Mouse (Mus musculus) limb, embryonic 11.5 days (tissue): ENCODE measurements around the gene Gimap5. TPM values are rescaled to one million over a fixed set of nuclear protein-coding genes. Genes with fewer than 3 reads are reported as not detected.

ENCODE experiments used
- ATAC-seq: fragments of 200-750 bp; cut with Nextera tagmentation; 2 replicates; pipeline ENCODE4 v1.8.0; 2017; ENCODE audit warnings: low read depth; ENCODE audit not compliant: insufficient number of reproducible peaks, low FRiP score, low TSS enrichment
- DNase-seq: peaks from one replicate; pipeline ENCODE4 v3.0.0-alpha.2; 2015; ENCODE audit warnings: low spot score
- H3K27ac ChIP-seq: fragments of 300-500 bp; sonication (generic); replicated peaks from 2 replicates; pipeline ENCODE4 v1.5.1; 2014; ENCODE audit warnings: low read depth, mild to moderate bottlenecking, low read length
- H3K27me3 ChIP-seq: fragments of 300-500 bp; sonication (generic); 2 replicates; pipeline ENCODE4 v1.6.1; 2014; ENCODE audit warnings: mild to moderate bottlenecking, low read length, mixed read lengths; ENCODE audit not compliant: control insufficient read depth, insufficient read depth
- H3K36me3 ChIP-seq: fragments of 300-500 bp; sonication (generic); 2 replicates; pipeline ENCODE4 v1.6.1; 2014; ENCODE audit warnings: mild to moderate bottlenecking, low read length, moderate library complexity, mixed read lengths; ENCODE audit not compliant: control insufficient read depth, insufficient read depth
- H3K4me1 ChIP-seq: fragments of 300-500 bp; sonication (generic); 2 replicates; pipeline ENCODE4 v1.6.1; 2014; ENCODE audit warnings: low read length, mixed read lengths; ENCODE audit not compliant: control insufficient read depth, insufficient read depth
- H3K4me2 ChIP-seq: fragments of 300-500 bp; sonication (generic); 2 replicates; pipeline ENCODE4 v1.6.1; 2014; ENCODE audit warnings: low read depth, mild to moderate bottlenecking, moderate library complexity; ENCODE audit not compliant: severe bottlenecking
- H3K4me3 ChIP-seq: fragments of 300-500 bp; sonication (generic); 2 replicates; pipeline ENCODE4 v1.5.1; 2014; ENCODE audit warnings: low read depth, low read length
- H3K9ac ChIP-seq: fragments of 300-500 bp; sonication (generic); 2 replicates; pipeline ENCODE4 v1.6.1; 2014; ENCODE audit warnings: mild to moderate bottlenecking, low read length
- H3K9me3 ChIP-seq: fragments of 300-500 bp; sonication (generic); 2 replicates; pipeline ENCODE4 v1.6.1; 2016; ENCODE audit warnings: low read length; ENCODE audit not compliant: control insufficient read depth
- WGBS: fragments of 180-500 bp; shearing (Covaris S2); extraction: QIAGEN DNeasy Blood & Tissue Kit; methylation state at CpG from one replicate; pipeline ENCODE4 v1.1.7; 2014; 5-methylcytosine and 5-hydroxymethylcytosine counted together
- polyA plus RNA-seq: library from polyadenylated mRNA; unstranded; fragments of >200 nt; fragmentation: Nextera tagmentation; extraction: Ambion mirVana; gene quantifications from 2 replicates; pipeline ENCODE4 v1.2.1, GENCODE M21; 2014

Gimap5 gene
- polyA plus RNA-seq, 1 experiment from 2014 or later, result 1.4 TPM

GRCm38 (mm10) chr6:48770696-48771095, 24.7 kb downstream of the Gimap5 start, which contains the start of gene Gimap3:
TSS of gene Gimap3 (minus strand) at chr6:48770851.
- ATAC-seq, result no peak
- Histone ChIP-seq H3K4me2 (no peak within 1 kb of the TSS), H3K4me1 (no peaks in the 10 kb centered on the region), H3K9me3 (no peaks in the 10 kb centered on the region), H3K36me3 (no peaks in the 10 kb centered on the region), H3K4me3 (no peak within 1 kb of the TSS), H3K9ac (no peak within 1 kb of the TSS), H3K27ac (no peak within 1 kb of the TSS), H3K27me3 (no peaks in the 10 kb centered on the region)
- DNase-seq, result no peak
- 85% methylated on average over 3 of the region's 3 CpGs for WGBS

- no peak overlapping the region for H3K27ac ChIP-seq
- 12% methylated on average over 8 of the region's 8 CpGs for WGBS
- no peak for ATAC-seq
These were observed 26.0 kb downstream of the Gimap5 start for GRCm38 (mm10) chr6:48772030-48772429.

GRCm38 (mm10) chr6:48784406-48784805, 38.4 kb downstream of the Gimap5 start:
- no peak overlapping the region for H3K4me3 ChIP-seq
- DNase-seq (no peak), ATAC-seq (no peak)
- no peak overlapping the region for H3K4me2 ChIP-seq
- H3K27me3 ChIP-seq, result no peaks in the 10 kb centered on the region
- H3K9me3 ChIP-seq, result no peaks in the 10 kb centered on the region
- no peak overlapping the region for H3K27ac ChIP-seq
- no peaks in the 10 kb centered on the region for H3K4me1 ChIP-seq
- H3K9ac ChIP-seq, result no peak overlapping the region
- WGBS, result 100% methylated on average over 1 of the region's 1 CpGs
- no peaks in the 10 kb centered on the region for H3K36me3 ChIP-seq

More at GRCm38 (mm10) chr6:48772030-48772429, 26.0 kb downstream of the Gimap5 start:
- peak; percentile 89 for DNase-seq
- no peak overlapping the region for H3K4me3 ChIP-seq
- no peak overlapping the region for H3K9ac ChIP-seq
- no peaks in the 10 kb centered on the region for H3K9me3 ChIP-seq
- no peaks in the 10 kb centered on the region for H3K27me3 ChIP-seq
- H3K36me3 ChIP-seq, result no peaks in the 10 kb centered on the region
- H3K4me1 ChIP-seq, result no peaks in the 10 kb centered on the region
- no peak overlapping the region for H3K4me2 ChIP-seq

- H3K4me2 ChIP-seq, result no peak overlapping the region
These were observed 39.2 kb downstream of the Gimap5 start for GRCm38 (mm10) chr6:48785189-48785588.

GRCm38 (mm10) chr6:48785601-48786000, 39.6 kb downstream of the Gimap5 start:
- Histone ChIP-seq H3K9ac (no peak overlapping the region), H3K4me2 (no peak overlapping the region), H3K4me1 (no peaks in the 10 kb centered on the region), H3K4me3 (no peak overlapping the region), H3K27me3 (no peaks in the 10 kb centered on the region), H3K27ac (no peak overlapping the region), H3K9me3 (no peaks in the 10 kb centered on the region), H3K36me3 (no peaks in the 10 kb centered on the region)
- DNase-seq (no peak), ATAC-seq (no peak)
- WGBS, result 75% methylated on average over 2 of the region's 2 CpGs

More at GRCm38 (mm10) chr6:48785189-48785588, 39.2 kb downstream of the Gimap5 start:
- DNase-seq (no peak), ATAC-seq (no peak)
- H3K36me3 ChIP-seq, result no peaks in the 10 kb centered on the region
- 90% methylated on average over 1 of the region's 1 CpGs for WGBS
- no peaks in the 10 kb centered on the region for H3K27me3 ChIP-seq
- H3K27ac ChIP-seq, result no peak overlapping the region
- no peak overlapping the region for H3K9ac ChIP-seq
- no peak overlapping the region for H3K4me3 ChIP-seq
- no peaks in the 10 kb centered on the region for H3K9me3 ChIP-seq
- no peaks in the 10 kb centered on the region for H3K4me1 ChIP-seq

GRCm38 (mm10) chr6:48787867-48788266, 41.9 kb downstream of the Gimap5 start:
- Histone ChIP-seq H3K4me2 (no peak overlapping the region), H3K4me1 (no peaks in the 10 kb centered on the region)

GRCm38 (mm10) chr6:48801897-48802296, 55.9 kb downstream of the Gimap5 start:
- DNase-seq (no peak), ATAC-seq (no peak)
- no peaks in the 10 kb centered on the region for H3K4me1 ChIP-seq
- no peak overlapping the region for H3K9ac ChIP-seq
- WGBS, result 86% methylated on average over 1 of the region's 1 CpGs
- H3K4me2 ChIP-seq, result no peak overlapping the region
- H3K27me3 ChIP-seq, result no peaks in the 10 kb centered on the region
- no peak overlapping the region for H3K4me3 ChIP-seq
- no peak overlapping the region for H3K27ac ChIP-seq
- no peaks in the 10 kb centered on the region for H3K36me3 ChIP-seq
- no peaks in the 10 kb centered on the region for H3K9me3 ChIP-seq

More at GRCm38 (mm10) chr6:48787867-48788266, 41.9 kb downstream of the Gimap5 start:
- Histone ChIP-seq H3K27me3 (no peaks in the 10 kb centered on the region), H3K9ac (no peak overlapping the region), H3K4me3 (no peak overlapping the region), H3K9me3 (no peaks in the 10 kb centered on the region), H3K36me3 (no peaks in the 10 kb centered on the region), H3K27ac (no peak overlapping the region)
- DNase-seq, result no peak
- no peak for ATAC-seq
- 91% methylated on average over 2 of the region's 2 CpGs for WGBS

GRCm38 (mm10) chr6:48803406-48804051, 57.5 kb downstream of the Gimap5 start:
- Histone ChIP-seq H3K4me1 (no peaks in the 10 kb centered on the region), H3K27ac (no peak overlapping the region), H3K4me3 (no peak overlapping the region), H3K9me3 (no peaks in the 10 kb centered on the region), H3K9ac (no peak overlapping the region), H3K36me3 (no peaks in the 10 kb centered on the region), H3K27me3 (no peaks in the 10 kb centered on the region), H3K4me2 (no peak overlapping the region)
- ATAC-seq, result no peak
- DNase-seq, result no peak
